Mouse (Mus musculus): ENCODE data around the gene Atp2b2. TPM values are rescaled to one million over a fixed set of nuclear protein-coding genes. Genes with fewer than 3 reads are reported as not detected.

Gene Atp2b2
- polyA plus RNA-seq, 1 experiment from 2014 or later, result 5.2 TPM

- peak; percentile 25 for DNase-seq (ENCODE audit: low spot score)
- no peaks in the 10 kb centered on the region for H3K27me3 ChIP-seq (ENCODE audit: control insufficient read depth, insufficient read depth, low read length)
Measured at GRCm38 (mm10) chr6:113795241-113795702, 247.1 kb downstream of the Atp2b2 start.

DNA sequence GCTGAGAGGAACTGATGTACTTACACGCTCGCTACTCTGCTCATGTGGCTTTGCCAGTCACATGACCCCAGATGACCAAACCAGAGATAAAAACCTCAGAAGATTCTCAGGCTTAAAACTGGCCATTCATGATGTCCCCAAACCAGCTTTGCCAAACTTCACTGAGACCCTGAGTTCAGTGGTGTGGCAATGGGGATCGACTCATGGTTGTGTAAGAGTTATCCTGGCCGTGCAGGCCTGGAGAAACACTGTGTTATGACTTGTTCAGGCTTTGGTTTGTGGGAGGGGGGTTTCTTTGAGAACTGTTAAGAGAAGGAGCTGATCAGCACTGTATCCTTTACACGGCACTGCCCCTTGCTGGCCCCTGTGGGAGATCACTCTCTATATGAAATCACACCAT, 250.0 kb downstream of the Atp2b2 start:
- Histone ChIP-seq H3K36me3 (ENCODE audit: control insufficient read depth, insufficient read depth, low read length) (no peaks in the 10 kb centered on the region), H3K4me2 (ENCODE audit: low read depth) (no peak overlapping the region), H3K4me3 (ENCODE audit: low read depth, low read length) (no peak overlapping the region), H3K4me1 (ENCODE audit: control insufficient read depth, insufficient read depth, low read length) (peaks cover 3% of the 10 kb centered on the region; the same call in 1 of the 2 replicates), H3K9ac (ENCODE audit: low read length) (no peak overlapping the region), H3K27ac (ENCODE audit: low read depth, low read length) (no peak overlapping the region), H3K9me3 (ENCODE audit: control insufficient read depth, low read length) (no peaks in the 10 kb centered on the region), H3K27me3 (ENCODE audit: control insufficient read depth, insufficient read depth, low read length) (no peaks in the 10 kb centered on the region)
- 80% methylated on average over 5 of the region's 5 CpGs for WGBS
- ATAC-seq (ENCODE audit: insufficient read depth, low FRiP score, low TSS enrichment), result no peak
- no peak for DNase-seq (ENCODE audit: low spot score)

More at GRCm38 (mm10) chr6:113795241-113795702, 247.1 kb downstream of the Atp2b2 start:
- Histone ChIP-seq H3K4me2 (ENCODE audit: low read depth) (no peak overlapping the region), H3K9ac (ENCODE audit: low read length) (no peak overlapping the region), H3K9me3 (ENCODE audit: control insufficient read depth, low read length) (no peaks in the 10 kb centered on the region), H3K4me3 (ENCODE audit: low read depth, low read length) (no peak overlapping the region), H3K4me1 (ENCODE audit: control insufficient read depth, insufficient read depth, low read length) (no peaks in the 10 kb centered on the region), H3K27ac (ENCODE audit: low read depth, low read length) (0 out of 2 replicates have a peak overlapping the region, but pooled peaks have one; percentile 30), H3K36me3 (ENCODE audit: control insufficient read depth, insufficient read depth, low read length) (no peaks in the 10 kb centered on the region)
- ATAC-seq (ENCODE audit: insufficient read depth, low FRiP score, low TSS enrichment), result peak; percentile 50
- 3% methylated on average over 4 of the region's 4 CpGs for WGBS

GRCm38 (mm10) chr6:113791012-113791411, 251.4 kb downstream of the Atp2b2 start:
- no peak for ATAC-seq (ENCODE audit: insufficient read depth, low FRiP score, low TSS enrichment)
- Histone ChIP-seq H3K9ac (ENCODE audit: low read length) (no peak overlapping the region), H3K36me3 (ENCODE audit: control insufficient read depth, insufficient read depth, low read length) (no peaks in the 10 kb centered on the region), H3K9me3 (ENCODE audit: control insufficient read depth, low read length) (no peaks in the 10 kb centered on the region), H3K4me3 (ENCODE audit: low read depth, low read length) (no peak overlapping the region), H3K27ac (ENCODE audit: low read depth, low read length) (no peak overlapping the region), H3K4me2 (ENCODE audit: low read depth) (no peak overlapping the region), H3K27me3 (ENCODE audit: control insufficient read depth, insufficient read depth, low read length) (no peaks in the 10 kb centered on the region), H3K4me1 (ENCODE audit: control insufficient read depth, insufficient read depth, low read length) (peaks cover 3% of the 10 kb centered on the region; the same call in 1 of the 2 replicates)
- 82% methylated on average over 8 of the region's 8 CpGs for WGBS
- no peak for DNase-seq (ENCODE audit: low spot score)

DNA sequence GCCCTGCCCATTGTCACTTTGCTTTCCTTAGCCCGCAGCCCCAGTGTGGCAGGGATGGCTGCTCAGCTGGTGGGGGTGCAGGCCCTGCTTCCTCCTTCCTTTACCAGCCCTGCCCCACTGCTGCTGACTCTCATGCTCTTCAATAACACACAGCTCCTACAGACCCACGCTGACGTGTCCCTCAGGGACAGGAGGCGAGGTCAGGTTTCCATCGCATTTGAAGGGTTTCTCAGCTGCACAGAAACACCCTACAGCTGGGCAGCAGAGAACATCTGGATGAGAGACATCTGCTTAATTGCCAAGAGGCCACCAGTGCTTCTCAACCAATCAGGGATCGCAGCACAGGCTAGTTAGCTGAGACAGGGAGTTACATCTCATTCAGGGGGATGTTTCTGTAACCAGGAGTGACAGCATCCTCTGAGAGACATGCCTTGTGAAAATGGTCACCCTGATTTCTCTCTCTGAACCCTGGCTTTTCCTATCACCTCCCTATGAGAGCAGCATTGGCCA, 254.9 kb downstream of the Atp2b2 start:
- no peak for DNase-seq (ENCODE audit: low spot score)
- Histone ChIP-seq H3K27ac (ENCODE audit: low read depth, low read length) (no peak overlapping the region), H3K9ac (ENCODE audit: low read length) (no peak overlapping the region), H3K27me3 (ENCODE audit: control insufficient read depth, insufficient read depth, low read length) (no peaks in the 10 kb centered on the region), H3K9me3 (ENCODE audit: control insufficient read depth, low read length) (no peaks in the 10 kb centered on the region), H3K4me3 (ENCODE audit: low read depth, low read length) (no peak overlapping the region), H3K36me3 (ENCODE audit: control insufficient read depth, insufficient read depth, low read length) (no peaks in the 10 kb centered on the region), H3K4me1 (ENCODE audit: control insufficient read depth, insufficient read depth, low read length) (peaks cover 3% of the 10 kb centered on the region; the same call in 1 of the 2 replicates), H3K4me2 (ENCODE audit: low read depth) (no peak overlapping the region)
- no peak for ATAC-seq (ENCODE audit: insufficient read depth, low FRiP score, low TSS enrichment)
- WGBS, result 44% methylated on average over 6 of the region's 6 CpGs

DNA sequence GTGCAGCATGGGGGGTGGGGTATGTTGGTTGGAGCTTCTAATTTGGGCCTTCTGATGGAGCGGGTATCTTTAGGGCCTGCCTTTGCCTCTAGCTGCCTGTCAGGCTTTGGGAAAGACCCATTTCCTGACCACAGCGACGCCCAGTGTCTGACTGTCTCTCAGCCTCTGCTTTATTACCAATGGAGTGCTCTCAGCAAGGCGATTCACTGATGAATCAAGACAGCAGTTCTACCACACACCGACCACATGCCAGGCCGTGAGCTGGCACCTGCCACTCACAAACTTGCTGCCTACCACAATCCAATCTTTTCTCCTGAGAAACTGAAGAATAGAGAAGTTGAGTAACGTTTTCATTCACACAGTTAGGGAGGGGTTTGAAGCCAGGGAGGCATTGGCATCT, 256.8 kb downstream of the Atp2b2 start:
- 84% methylated on average over 7 of the region's 7 CpGs for WGBS
- Histone ChIP-seq H3K9me3 (ENCODE audit: control insufficient read depth, low read length) (no peaks in the 10 kb centered on the region), H3K36me3 (ENCODE audit: control insufficient read depth, insufficient read depth, low read length) (no peaks in the 10 kb centered on the region), H3K4me1 (ENCODE audit: control insufficient read depth, insufficient read depth, low read length) (peaks cover 3% of the 10 kb centered on the region; the same call in 1 of the 2 replicates), H3K27me3 (ENCODE audit: control insufficient read depth, insufficient read depth, low read length) (no peaks in the 10 kb centered on the region), H3K9ac (ENCODE audit: low read length) (no peak overlapping the region), H3K4me3 (ENCODE audit: low read depth, low read length) (no peak overlapping the region), H3K4me2 (ENCODE audit: low read depth) (no peak overlapping the region), H3K27ac (ENCODE audit: low read depth, low read length) (no peak overlapping the region)
- DNase-seq (ENCODE audit: low spot score) (no peak), ATAC-seq (ENCODE audit: insufficient read depth, low FRiP score, low TSS enrichment) (no peak)

DNA sequence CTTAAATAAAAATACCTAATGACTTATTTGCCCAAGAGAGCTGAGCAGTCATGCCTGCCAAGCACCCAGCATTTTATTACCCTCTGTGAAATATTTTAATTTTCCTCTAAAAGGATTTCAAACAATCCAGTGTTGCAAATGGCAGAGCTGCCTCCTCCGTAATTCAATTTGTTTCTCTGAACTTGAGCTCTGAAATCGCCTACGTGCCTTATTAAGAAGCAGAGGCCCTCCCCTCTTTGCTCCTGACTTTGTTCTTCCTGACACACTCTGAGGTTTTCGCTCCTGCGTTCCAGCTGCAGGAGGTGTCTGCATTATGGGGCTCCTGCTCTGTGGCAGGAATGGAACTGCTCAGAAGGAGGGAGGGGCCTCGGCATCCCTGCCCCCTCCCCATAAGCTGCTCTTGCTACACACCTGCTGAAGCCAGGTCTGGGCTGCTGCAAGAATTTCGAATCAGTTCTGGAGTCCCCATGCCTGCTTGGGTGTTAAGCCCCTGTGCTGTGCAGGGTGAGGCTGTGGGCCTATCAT, 264.1 kb downstream of the Atp2b2 start:
- no peaks in the 10 kb centered on the region for H3K27me3 ChIP-seq (ENCODE audit: control insufficient read depth, insufficient read depth, low read length)
- H3K4me3 ChIP-seq (ENCODE audit: low read depth, low read length), result no peak overlapping the region
- no peaks in the 10 kb centered on the region for H3K9me3 ChIP-seq (ENCODE audit: control insufficient read depth, low read length)
- ATAC-seq (ENCODE audit: insufficient read depth, low FRiP score, low TSS enrichment) (no peak), DNase-seq (ENCODE audit: low spot score) (no peak)
- no peaks in the 10 kb centered on the region for H3K36me3 ChIP-seq (ENCODE audit: control insufficient read depth, insufficient read depth, low read length)
- no peak overlapping the region for H3K27ac ChIP-seq (ENCODE audit: low read depth, low read length)
- no peak overlapping the region for H3K4me2 ChIP-seq (ENCODE audit: low read depth)
- H3K4me1 ChIP-seq (ENCODE audit: control insufficient read depth, insufficient read depth, low read length), result no peaks in the 10 kb centered on the region
- H3K9ac ChIP-seq (ENCODE audit: low read length), result no peak overlapping the region
- 67% methylated on average over 7 of the region's 7 CpGs for WGBS

DNA sequence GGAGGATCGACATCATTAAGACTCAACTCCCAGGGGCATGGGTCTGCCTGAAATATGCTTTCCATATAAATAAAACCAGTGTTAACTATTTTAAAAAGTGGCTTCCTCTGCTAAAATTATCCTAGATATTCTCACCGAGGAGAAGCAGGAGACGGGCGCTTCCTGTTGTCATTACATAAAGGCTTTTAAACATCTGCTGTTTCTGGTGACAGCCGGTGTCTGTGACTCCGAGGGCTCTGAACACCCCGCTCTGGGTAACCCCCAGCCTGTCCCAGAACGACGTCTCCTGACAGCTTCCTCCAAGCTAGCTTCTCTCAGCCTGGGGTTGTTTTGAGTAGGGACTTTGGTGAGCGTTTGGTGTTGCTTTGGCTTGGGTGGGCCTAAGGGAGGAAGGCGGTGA, 273.6 kb downstream of the Atp2b2 start:
- WGBS, result 73% methylated on average over 11 of the region's 11 CpGs
- DNase-seq (ENCODE audit: low spot score) (no peak), ATAC-seq (ENCODE audit: insufficient read depth, low FRiP score, low TSS enrichment) (no peak)

GRCm38 (mm10) chr6:113761644-113762043, 280.8 kb downstream of the Atp2b2 start:
- Histone ChIP-seq H3K27ac (ENCODE audit: low read depth, low read length) (no peak overlapping the region), H3K4me3 (ENCODE audit: low read depth, low read length) (no peak overlapping the region), H3K9me3 (ENCODE audit: control insufficient read depth, low read length) (no peaks in the 10 kb centered on the region), H3K9ac (ENCODE audit: low read length) (no peak overlapping the region), H3K4me1 (ENCODE audit: control insufficient read depth, insufficient read depth, low read length) (no peaks in the 10 kb centered on the region), H3K36me3 (ENCODE audit: control insufficient read depth, insufficient read depth, low read length) (no peaks in the 10 kb centered on the region), H3K27me3 (ENCODE audit: control insufficient read depth, insufficient read depth, low read length) (no peaks in the 10 kb centered on the region), H3K4me2 (ENCODE audit: low read depth) (no peak overlapping the region)
- ATAC-seq (ENCODE audit: insufficient read depth, low FRiP score, low TSS enrichment) (peak; percentile 58; the same call in 1 of the 2 replicates), DNase-seq (ENCODE audit: low spot score) (peak; percentile 65)
- WGBS, result 31% methylated on average over 7 of the region's 7 CpGs

More for the DNA sequence above, 273.6 kb downstream of the Atp2b2 start:
- Histone ChIP-seq H3K9me3 (ENCODE audit: control insufficient read depth, low read length) (no peaks in the 10 kb centered on the region), H3K4me2 (ENCODE audit: low read depth) (no peak overlapping the region), H3K36me3 (ENCODE audit: control insufficient read depth, insufficient read depth, low read length) (no peaks in the 10 kb centered on the region), H3K27me3 (ENCODE audit: control insufficient read depth, insufficient read depth, low read length) (no peaks in the 10 kb centered on the region), H3K4me3 (ENCODE audit: low read depth, low read length) (no peak overlapping the region), H3K27ac (ENCODE audit: low read depth, low read length) (no peak overlapping the region), H3K9ac (ENCODE audit: low read length) (no peak overlapping the region), H3K4me1 (ENCODE audit: control insufficient read depth, insufficient read depth, low read length) (no peaks in the 10 kb centered on the region)

DNA sequence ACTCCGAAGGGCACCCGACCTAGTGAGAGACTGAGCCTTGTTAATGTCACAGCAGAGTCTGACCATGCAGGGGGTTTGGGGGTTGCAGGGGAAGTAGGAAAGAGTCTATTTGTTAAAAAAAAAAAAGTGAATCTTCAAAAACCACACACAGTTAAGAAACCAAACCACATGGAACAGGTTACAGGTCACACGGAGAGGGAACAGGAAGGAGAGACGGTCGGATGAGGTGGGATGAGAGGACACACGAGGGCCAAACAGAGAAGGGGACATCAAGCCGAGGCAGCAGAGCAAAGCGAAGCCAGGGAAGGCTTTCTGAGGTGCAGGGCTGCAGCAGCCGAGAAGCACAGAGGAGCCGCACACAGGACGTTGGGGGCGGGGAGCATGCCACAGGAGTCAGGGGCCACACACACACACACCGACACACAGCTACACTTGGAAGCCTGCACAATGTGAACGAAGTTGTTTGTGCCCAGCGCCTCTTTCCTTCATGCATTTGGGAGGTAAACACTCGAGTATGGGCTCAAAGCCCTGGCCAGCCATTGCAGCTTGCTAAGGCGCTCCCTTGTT, 293.2 kb downstream of the Atp2b2 start:
- ATAC-seq (ENCODE audit: insufficient read depth, low FRiP score, low TSS enrichment) (no peak), DNase-seq (ENCODE audit: low spot score) (no peak)
- Histone ChIP-seq H3K4me1 (ENCODE audit: control insufficient read depth, insufficient read depth, low read length) (no peaks in the 10 kb centered on the region), H3K27me3 (ENCODE audit: control insufficient read depth, insufficient read depth, low read length) (no peaks in the 10 kb centered on the region), H3K9ac (ENCODE audit: low read length) (no peak overlapping the region), H3K27ac (ENCODE audit: low read depth, low read length) (no peak overlapping the region), H3K9me3 (ENCODE audit: control insufficient read depth, low read length) (no peaks in the 10 kb centered on the region), H3K4me3 (ENCODE audit: low read depth, low read length) (no peak overlapping the region), H3K4me2 (ENCODE audit: low read depth) (no peak overlapping the region), H3K36me3 (ENCODE audit: control insufficient read depth, insufficient read depth, low read length) (no peaks in the 10 kb centered on the region)
- WGBS, result 71% methylated on average over 17 of the region's 17 CpGs
